Mouse (Mus musculus) thymus, adult 2 months (tissue): ENCODE results near the gene Srsf3.

Source experiments
- CTCF ChIP-seq: fragments of 200-500 bp; IDR thresholded peaks from 2 replicates; pipeline ENCODE4 v1.5.1; 2012; ENCODE audit warnings: mild to moderate bottlenecking, control low read depth, low read length, moderate library complexity, borderline replicate concordance; ENCODE audit not compliant: control insufficient read depth, poor library complexity, insufficient read depth; ENCODE audit errors: extremely low read depth
- POLR2A ChIP-seq: fragments of 200-500 bp; IDR thresholded peaks from 2 replicates; pipeline ENCODE4 v1.6.1; 2012; ENCODE audit warnings: mild to moderate bottlenecking, low read length, control low read depth, moderate library complexity; ENCODE audit not compliant: control insufficient read depth, poor library complexity, insufficient read depth; ENCODE audit errors: extremely low read depth

- TF ChIP-seq CTCF (no peak), POLR2A (no peak)
Measured at GRCm38 (mm10) chr17:29057961-29058360, 25.5 kb downstream of the Srsf3 start.
